Mouse (Mus musculus) kidney, postnatal 0 days (tissue): ENCODE results near the gene Rbfox2. TPM values are rescaled to one million over a fixed set of nuclear protein-coding genes. Genes with fewer than 3 reads are reported as not detected.
A peak's percentile ranks its signal among the peaks of the same experiment; 100 is the strongest.

ENCODE experiments used
- ATAC-seq: fragments of 200-750 bp; cut with Nextera tagmentation; replicated peaks from 2 replicates; pipeline ENCODE4 v1.8.0; 2017; ENCODE audit warnings: low read depth, moderate number of reproducible peaks, moderate TSS enrichment, moderate library complexity; ENCODE audit not compliant: low FRiP score
- DNase-seq: peaks from one replicate; pipeline ENCODE4 v3.0.0-alpha.2; 2016; ENCODE audit warnings: low spot score
- H3K27ac ChIP-seq: fragments of 300-500 bp; sonication (generic); 2 replicates; pipeline ENCODE4 v1.5.1; 2014; ENCODE audit warnings: mild to moderate bottlenecking
- H3K27me3 ChIP-seq: fragments of 300-500 bp; sonication (generic); 2 replicates; pipeline ENCODE4 v1.6.1; 2014; ENCODE audit warnings: low read length, mixed read lengths; ENCODE audit not compliant: insufficient read depth
- H3K36me3 ChIP-seq: fragments of 300-500 bp; sonication (generic); 2 replicates; pipeline ENCODE4 v1.6.1; 2014; ENCODE audit warnings: low read length, mixed read lengths; ENCODE audit not compliant: insufficient read depth
- H3K4me1 ChIP-seq: fragments of 300-500 bp; sonication (generic); replicated peaks from 2 replicates; pipeline ENCODE4 v1.6.1; 2014; ENCODE audit warnings: antibody characterized with exemption, low read length, mixed read lengths; ENCODE audit not compliant: insufficient read depth
- H3K4me2 ChIP-seq: fragments of 300-500 bp; sonication (generic); 2 replicates; pipeline ENCODE4 v1.6.1; 2014; ENCODE audit warnings: mild to moderate bottlenecking, low read length, moderate library complexity, mixed read lengths
- H3K4me3 ChIP-seq: fragments of 300-500 bp; sonication (generic); replicated peaks from 2 replicates; pipeline ENCODE4 v1.5.1; 2014; ENCODE audit warnings: low read depth, low read length
- H3K9ac ChIP-seq: fragments of 300-500 bp; sonication (generic); 2 replicates; pipeline ENCODE4 v1.6.1; 2014; ENCODE audit warnings: low read depth, low read length
- H3K9me3 ChIP-seq: fragments of 300-500 bp; sonication (generic); replicated peaks from 2 replicates; pipeline ENCODE4 v1.6.1; 2016; ENCODE audit warnings: low read length, inconsistent platforms, mixed read lengths
- CTCF ChIP-seq: IDR thresholded peaks from 2 replicates; pipeline ENCODE4 v1.5.1; 2016; ENCODE audit warnings: antibody characterized with exemption, low read depth, mild to moderate bottlenecking, moderate library complexity
- WGBS: fragments of 180-500 bp; shearing (Covaris S2); extraction: QIAGEN DNeasy Blood & Tissue Kit; methylation state at CpG from one replicate; pipeline ENCODE4 v1.1.7; 2014; 5-methylcytosine and 5-hydroxymethylcytosine counted together
- polyA plus RNA-seq: library from polyadenylated mRNA; unstranded; fragments of >200 nt; fragmentation: Nextera tagmentation; extraction: Ambion mirVana; gene quantifications from 2 replicates; pipeline ENCODE4 v1.2.1, GENCODE M21; 2015

Gene Rbfox2
- polyA plus RNA-seq, 1 experiment from 2014 or later, result 22.7 TPM

DNA sequence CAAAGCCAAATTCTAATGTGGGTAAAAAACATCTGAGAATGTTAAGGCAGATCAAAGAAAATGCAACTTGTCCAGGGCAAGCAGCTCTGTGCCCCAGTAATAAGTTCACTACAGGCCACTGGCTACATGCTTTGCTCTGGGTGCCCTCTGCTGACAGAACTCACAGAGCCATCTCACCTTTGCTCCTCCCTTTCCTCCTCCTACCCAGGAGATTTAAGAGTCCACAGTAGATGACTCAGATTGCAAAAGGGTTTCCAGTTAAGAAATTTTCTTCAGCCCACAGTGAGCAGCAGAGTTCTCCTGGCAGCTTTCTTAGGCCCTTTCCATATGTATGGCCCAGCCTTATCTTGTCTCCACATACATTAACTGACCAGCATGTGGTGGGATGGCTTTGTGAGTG lies 86.7 kb downstream of the Rbfox2 start:
- Histone ChIP-seq H3K9me3 (no peaks in the 10 kb centered on the region), H3K4me3 (no peak overlapping the region), H3K4me2 (no peak overlapping the region), H3K9ac (no peak overlapping the region), H3K27me3 (no peaks in the 10 kb centered on the region), H3K27ac (0 out of 2 replicates have a peak overlapping the region, but pooled peaks have one; percentile 15), H3K36me3 (no peaks in the 10 kb centered on the region), H3K4me1 (peaks cover 15% of the 10 kb centered on the region)
- TF ChIP-seq CTCF, result peak; percentile 74
- ATAC-seq (peak; percentile 62; the same call in 1 of the 2 replicates), DNase-seq (peak; percentile 80)

DNA sequence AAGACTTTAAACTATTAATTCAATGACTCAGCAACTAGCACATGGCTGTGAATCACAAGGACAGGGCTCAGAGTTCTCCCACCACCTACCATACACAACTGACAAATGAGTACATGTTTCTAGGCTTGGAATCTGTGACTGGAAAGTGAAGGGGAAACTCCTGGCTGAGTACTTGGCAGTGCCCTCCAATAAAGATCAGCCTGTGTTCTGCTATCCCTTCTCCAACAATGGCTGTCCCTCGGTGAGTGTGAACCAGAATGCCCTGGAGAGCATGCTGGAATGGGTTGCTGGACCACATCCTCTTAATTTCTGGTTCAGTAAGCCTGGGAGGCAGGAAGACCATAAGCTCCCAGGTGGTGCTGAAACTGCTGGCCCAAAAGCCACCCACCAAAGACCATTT lies 87.2 kb downstream of the Rbfox2 start:
- 48% methylated on average over 1 of the region's 1 CpGs for WGBS
- Histone ChIP-seq H3K4me1 (peaks cover 17% of the 10 kb centered on the region), H3K4me2 (no peak overlapping the region), H3K9me3 (no peaks in the 10 kb centered on the region), H3K27ac (no peak overlapping the region), H3K9ac (no peak overlapping the region), H3K4me3 (no peak overlapping the region), H3K27me3 (no peaks in the 10 kb centered on the region), H3K36me3 (no peaks in the 10 kb centered on the region)
- no peak for TF ChIP-seq CTCF
- no peak for ATAC-seq
- DNase-seq, result no peak

DNA sequence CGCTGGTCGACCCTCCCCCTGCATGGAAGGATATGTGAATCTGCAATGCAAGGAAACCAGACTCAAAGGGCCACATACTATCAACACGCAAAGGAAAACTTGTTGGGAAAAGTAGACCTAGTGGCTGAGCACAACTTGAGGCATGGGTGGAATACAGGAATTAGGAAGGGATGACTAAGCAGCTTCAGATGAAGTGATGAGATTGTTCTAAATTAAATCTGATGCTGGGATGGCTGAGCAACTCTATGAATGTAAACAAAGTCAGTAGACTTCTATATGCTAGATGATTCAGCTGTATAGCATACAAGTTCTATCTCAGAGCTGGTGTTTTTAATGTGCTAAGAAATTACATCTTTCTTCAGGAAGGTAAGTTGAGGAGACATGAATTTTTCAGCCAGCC lies 88.8 kb downstream of the Rbfox2 start:
- 87% methylated on average over 3 of the region's 3 CpGs for WGBS
- no peak for DNase-seq
- H3K9me3 ChIP-seq, result no peaks in the 10 kb centered on the region
- ATAC-seq, result no peak
- H3K9ac ChIP-seq, result no peak overlapping the region
- H3K4me3 ChIP-seq, result no peak overlapping the region
- no peak overlapping the region for H3K27ac ChIP-seq
- no peaks in the 10 kb centered on the region for H3K36me3 ChIP-seq
- H3K4me1 ChIP-seq, result peaks cover 28% of the 10 kb centered on the region
- no peak overlapping the region for H3K4me2 ChIP-seq
- TF ChIP-seq CTCF, result no peak
- no peaks in the 10 kb centered on the region for H3K27me3 ChIP-seq

DNA sequence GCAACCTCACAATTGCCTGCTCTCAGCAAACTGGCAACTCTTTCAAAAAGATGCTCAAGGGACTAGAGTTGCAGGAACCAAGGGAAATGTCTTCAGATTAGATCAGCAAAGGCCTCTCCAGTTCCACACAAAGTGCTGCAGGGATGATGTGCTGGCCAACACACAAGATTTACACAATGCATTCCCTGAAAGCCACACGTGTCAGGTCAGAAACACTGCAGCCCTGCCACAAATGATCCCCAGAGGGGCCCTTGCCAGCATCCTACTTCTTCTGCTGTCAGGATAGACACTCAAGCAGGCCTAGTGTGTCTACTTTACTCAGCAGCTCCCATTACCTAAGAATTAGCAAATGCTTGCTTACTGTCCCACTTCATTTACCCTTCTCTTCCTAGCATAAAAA lies 89.3 kb downstream of the Rbfox2 start:
- Histone ChIP-seq H3K36me3 (no peaks in the 10 kb centered on the region), H3K4me3 (no peak overlapping the region), H3K27me3 (no peaks in the 10 kb centered on the region), H3K4me2 (no peak overlapping the region), H3K9ac (no peak overlapping the region), H3K9me3 (no peaks in the 10 kb centered on the region), H3K4me1 (peaks cover 31% of the 10 kb centered on the region), H3K27ac (no peak overlapping the region)
- TF ChIP-seq CTCF, result no peak
- ATAC-seq (no peak), DNase-seq (no peak)
- WGBS, result 50% methylated on average over 1 of the region's 1 CpGs

DNA sequence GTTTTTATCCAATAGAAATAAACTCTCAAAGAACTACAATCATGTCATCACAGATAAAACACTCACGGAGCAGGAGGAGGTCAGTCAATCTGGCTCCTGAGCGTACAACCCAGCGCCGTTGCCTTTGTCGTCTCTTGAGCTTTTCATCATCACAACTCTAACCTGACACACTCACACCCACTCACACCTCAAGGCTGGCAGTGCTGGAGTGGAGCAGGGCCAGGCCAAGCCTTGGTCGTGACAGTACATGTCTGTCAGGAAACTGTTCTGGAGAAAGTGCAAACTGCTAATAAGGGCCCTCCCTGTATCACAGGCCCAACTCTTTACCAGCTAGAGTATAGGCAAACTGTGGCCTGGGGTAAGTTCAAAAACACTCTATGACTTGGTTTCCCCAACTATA lies 90.1 kb downstream of the Rbfox2 start:
- Histone ChIP-seq H3K9me3 (no peaks in the 10 kb centered on the region), H3K27me3 (no peaks in the 10 kb centered on the region), H3K9ac (no peak overlapping the region), H3K36me3 (no peaks in the 10 kb centered on the region), H3K4me2 (no peak overlapping the region), H3K4me1 (peaks cover 31% of the 10 kb centered on the region), H3K27ac (no peak overlapping the region), H3K4me3 (no peak overlapping the region)
- ATAC-seq, result no peak
- 68% methylated on average over 6 of the region's 6 CpGs for WGBS
- DNase-seq, result no peak
- TF ChIP-seq CTCF, result no peak

DNA sequence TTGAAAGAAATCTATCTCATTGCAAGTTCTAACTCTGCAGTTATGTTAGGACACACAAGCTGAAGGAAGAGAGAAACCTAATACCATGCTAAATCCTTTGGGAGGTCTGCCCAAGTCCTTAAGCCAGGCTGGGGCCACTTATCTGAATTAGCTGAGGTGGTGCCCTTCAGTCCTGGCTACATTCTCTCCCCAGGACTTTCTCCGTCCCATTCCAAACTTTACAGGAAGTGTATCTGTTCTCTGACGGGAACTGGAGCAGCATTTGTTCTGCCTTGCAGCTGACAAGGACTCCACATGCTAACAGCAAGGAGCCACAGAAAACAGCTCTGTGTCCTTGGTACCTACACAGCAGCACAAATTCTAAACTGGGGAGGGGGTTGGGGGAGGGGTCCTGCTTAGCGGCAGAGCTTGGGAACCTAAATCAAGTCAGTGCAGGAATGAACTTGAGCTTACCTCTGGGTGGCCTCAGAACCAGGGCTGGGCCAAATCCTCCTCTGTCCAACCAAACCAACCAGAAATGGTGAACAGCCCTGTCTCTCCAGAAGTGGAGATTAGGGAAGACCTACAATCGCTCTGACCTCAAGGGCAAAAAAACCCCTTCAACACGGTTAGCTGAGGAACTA lies 91.5 kb downstream of the Rbfox2 start:
- peaks cover 30% of the 10 kb centered on the region for H3K4me1 ChIP-seq
- peak overlapping the region; percentile 81 for H3K27ac ChIP-seq
- no peaks in the 10 kb centered on the region for H3K9me3 ChIP-seq
- H3K27me3 ChIP-seq, result no peaks in the 10 kb centered on the region
- peak; percentile 64 for DNase-seq
- H3K36me3 ChIP-seq, result no peaks in the 10 kb centered on the region
- no peak for TF ChIP-seq CTCF
- no peak overlapping the region for H3K4me3 ChIP-seq
- ATAC-seq, result no peak
- no peak overlapping the region for H3K4me2 ChIP-seq
- no peak overlapping the region for H3K9ac ChIP-seq
- 5% methylated on average over 5 of the region's 5 CpGs for WGBS

DNA sequence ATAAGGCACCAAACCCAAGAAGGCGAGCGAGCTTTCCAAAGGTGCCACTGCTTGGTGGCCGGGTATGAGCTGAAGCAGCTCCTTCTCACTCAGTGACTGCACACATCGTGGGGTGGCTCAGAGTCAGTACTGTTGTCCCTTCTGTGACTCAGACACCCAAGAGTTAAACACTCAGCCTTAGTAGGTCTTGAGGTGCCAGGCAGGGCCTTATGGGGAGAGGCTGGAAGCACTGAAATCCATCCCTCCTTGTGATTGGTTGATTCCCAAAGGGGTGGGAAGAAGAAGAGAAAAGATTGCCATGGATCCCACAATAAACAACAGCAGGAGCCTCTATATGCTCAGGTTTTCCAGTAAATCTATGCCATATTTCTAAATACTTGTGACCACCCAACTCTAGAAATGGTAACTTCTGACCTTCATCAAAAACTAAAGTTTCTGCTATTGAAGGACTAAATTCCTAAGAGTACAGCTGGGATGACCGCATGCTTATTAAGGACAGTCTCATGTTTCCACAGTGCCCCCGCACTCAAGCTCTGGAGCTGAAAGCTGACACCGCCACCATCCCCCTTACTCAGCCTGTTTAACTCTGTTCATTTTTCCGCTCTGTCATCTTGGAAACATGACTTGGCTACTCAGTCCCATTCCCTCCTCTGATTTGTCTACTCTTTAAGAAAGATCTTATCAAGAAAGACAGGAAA lies 92.2 kb downstream of the Rbfox2 start:
- DNase-seq, result peak; percentile 95

More for the DNA sequence above, 92.2 kb downstream of the Rbfox2 start:
- no peak for TF ChIP-seq CTCF
- H3K9me3 ChIP-seq, result no peaks in the 10 kb centered on the region
- H3K9ac ChIP-seq, result no peak overlapping the region
- no peaks in the 10 kb centered on the region for H3K36me3 ChIP-seq
- 34% methylated on average over 8 of the region's 8 CpGs for WGBS
- no peaks in the 10 kb centered on the region for H3K27me3 ChIP-seq
- no peak overlapping the region for H3K4me2 ChIP-seq
- ATAC-seq, result peak; percentile 86
- no peak overlapping the region for H3K4me3 ChIP-seq
- peaks cover 25% of the 10 kb centered on the region for H3K4me1 ChIP-seq
- peak overlapping the region; percentile 81; the same call in 1 of the 2 replicates for H3K27ac ChIP-seq
